Mouse (Mus musculus) spleen, postnatal 14 days (tissue): ENCODE measurements around the gene Tmem106c.

ENCODE experiments used
- DNase-seq, 2 experiments: peaks; one replicate each; pipeline ENCODE4 v3.0.0; 2021 to 2022; ENCODE audit warnings: low spot score in 2 of 2

Tmem106c gene

GRCm38 (mm10) chr15:97952137-97952888, 11.7 kb upstream of the Tmem106c start:
- peak; percentile 12 to 43 for DNase-seq

GRCm38 (mm10) chr15:97952889-97953189, 11.2 kb upstream of the Tmem106c start:
- no peak for DNase-seq

GRCm38 (mm10) chr15:97954671-97955070, 9.3 kb upstream of the Tmem106c start:
- peak in 1 of 2 experiments; percentile 6 for DNase-seq

GRCm38 (mm10) chr15:97955286-97955685, 8.7 kb upstream of the Tmem106c start:
- DNase-seq = peak in 1 of 2 experiments; percentile 4

- peak in 1 of 2 experiments; percentile 4 for DNase-seq
Measured at GRCm38 (mm10) chr15:97955742-97956141, 8.3 kb upstream of the Tmem106c start.

- DNase-seq = peak in 1 of 2 experiments; percentile 4
Measured at GRCm38 (mm10) chr15:97956416-97956815, 7.6 kb upstream of the Tmem106c start.

- DNase-seq = no peak
Measured at GRCm38 (mm10) chr15:97963329-97963988, 541 bp upstream of the Tmem106c start.

GRCm38 (mm10) chr15:97964836-97965187, 812 bp downstream of the Tmem106c start:
- no peak for DNase-seq

- DNase-seq = no peak
Measured at GRCm38 (mm10) chr15:97965311-97966045, 1.5 kb downstream of the Tmem106c start.

GRCm38 (mm10) chr15:97970299-97970698, 6.3 kb downstream of the Tmem106c start:
- DNase-seq = no peak

- DNase-seq = no peak
Measured at GRCm38 (mm10) chr15:97972580-97972979, 8.6 kb downstream of the Tmem106c start.

- DNase-seq = no peak
Measured at GRCm38 (mm10) chr15:97973248-97974005, 9.4 kb downstream of the Tmem106c start.

- no peak for DNase-seq
Measured at GRCm38 (mm10) chr15:97981560-97981959, 17.6 kb downstream of the Tmem106c start.

GRCm38 (mm10) chr15:97989544-97989943, 25.5 kb downstream of the Tmem106c start:
- no peak for DNase-seq

- no peak for DNase-seq
Measured at GRCm38 (mm10) chr15:97990124-97990523, 26.1 kb downstream of the Tmem106c start.

- no peak for DNase-seq
Measured at GRCm38 (mm10) chr15:97990721-97991120, 26.7 kb downstream of the Tmem106c start.

GRCm38 (mm10) chr15:97991285-97991895, 27.4 kb downstream of the Tmem106c start:
- DNase-seq = no peak

- DNase-seq = no peak
Measured at GRCm38 (mm10) chr15:97992027-97992711, 28.2 kb downstream of the Tmem106c start.

GRCm38 (mm10) chr15:97992712-97993286, 28.8 kb downstream of the Tmem106c start:
- peak; percentile 21 to 39 for DNase-seq

- DNase-seq = no peak
Measured at GRCm38 (mm10) chr15:97996716-97997256, 32.8 kb downstream of the Tmem106c start.
